Mouse (Mus musculus): ENCODE measurements around the gene Ccl9. TPM values are rescaled to one million over a fixed set of nuclear protein-coding genes. Genes with fewer than 3 reads are reported as not detected.

Gene Ccl9
- polyA plus RNA-seq, 1 experiment from 2014 or later = 6.0 TPM

DNA sequence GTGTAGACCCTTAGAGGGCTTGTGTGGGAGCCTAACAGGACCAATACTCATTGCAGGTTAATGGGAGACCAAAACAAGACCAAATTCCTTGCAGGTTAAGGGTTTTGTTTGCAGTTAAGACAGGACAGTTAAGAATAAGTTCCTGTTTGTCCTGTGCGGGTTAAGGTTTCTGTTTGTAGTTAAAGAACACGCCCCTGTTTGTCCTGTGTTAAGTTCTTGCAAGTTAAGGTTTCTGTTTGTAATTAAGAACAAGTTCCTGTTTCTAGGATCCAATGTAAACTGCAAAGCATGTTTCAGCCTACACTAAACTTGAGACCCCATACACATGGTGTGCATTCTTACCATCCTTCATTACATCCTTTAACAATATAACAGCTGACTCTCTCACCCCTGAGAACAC, 8.2 kb downstream of the Ccl9 start:
- H3K4me1 ChIP-seq (replicated peaks; ENCODE audit: control insufficient read depth, insufficient read depth, low read length) = no peaks in the 10 kb centered on the region
- H3K9me3 ChIP-seq (ENCODE audit: control insufficient read depth, low read length) = no peaks in the 10 kb centered on the region
- no peak overlapping the region for H3K9ac ChIP-seq (ENCODE audit: low read length)
- ATAC-seq (replicated peaks; ENCODE audit: low FRiP score, low TSS enrichment, low read depth) (no peak), DNase-seq (ENCODE audit: low spot score) (no peak)
- 76% methylated on average over 2 of the region's 2 CpGs for WGBS
- no peaks in the 10 kb centered on the region for H3K27me3 ChIP-seq (replicated peaks; ENCODE audit: control insufficient read depth, insufficient read depth, low read length)
- H3K4me3 ChIP-seq (ENCODE audit: low read depth, low read length) = no peak overlapping the region
- no peak overlapping the region for H3K4me2 ChIP-seq (ENCODE audit: low read length)
- H3K36me3 ChIP-seq (ENCODE audit: control insufficient read depth, insufficient read depth, low read length) = no peaks in the 10 kb centered on the region
- H3K27ac ChIP-seq (ENCODE audit: low read depth) = no peak overlapping the region

DNA sequence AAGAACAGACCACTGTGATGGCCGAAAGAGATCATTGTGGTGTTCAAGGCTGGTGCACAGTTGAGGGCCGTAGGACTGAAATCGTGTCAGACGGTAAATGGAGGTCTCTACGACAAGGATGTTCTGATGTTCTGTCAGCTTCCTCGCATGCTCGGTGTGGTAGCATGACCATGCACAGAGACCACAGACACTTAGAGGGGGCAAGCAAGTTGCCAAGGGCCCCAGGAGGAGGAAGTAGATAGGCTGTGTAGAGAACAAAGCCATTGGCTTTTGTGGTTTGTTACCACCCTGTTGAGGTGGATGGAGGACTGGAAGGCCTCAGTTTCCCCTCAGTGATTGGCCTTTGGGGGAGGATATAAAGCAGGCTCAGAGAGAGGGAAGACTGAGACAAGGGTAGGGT, 9.2 kb downstream of the Ccl9 start:
- no peak for ATAC-seq (replicated peaks; ENCODE audit: low FRiP score, low TSS enrichment, low read depth)

DNA sequence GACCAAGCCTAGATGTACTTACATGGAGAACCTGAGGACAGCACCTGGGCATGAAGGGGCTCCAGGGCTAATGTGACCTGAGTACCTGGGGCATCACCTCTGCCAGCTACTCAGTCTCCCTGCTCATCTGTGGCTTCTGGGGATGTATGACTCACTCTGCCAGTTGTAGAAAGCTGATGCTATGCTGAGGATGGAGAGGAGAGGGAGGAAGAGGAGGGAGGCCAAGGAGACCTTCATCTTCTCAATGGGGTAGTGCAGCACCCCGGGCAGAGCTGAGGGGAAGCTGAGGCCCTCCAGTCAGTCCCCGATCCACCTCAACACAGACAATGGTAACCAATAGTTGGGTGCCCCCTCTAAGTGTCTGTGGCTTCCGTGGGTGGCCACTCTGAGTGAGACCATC, 9.7 kb downstream of the Ccl9 start:
- DNase-seq (ENCODE audit: low spot score) (no peak), ATAC-seq (replicated peaks; ENCODE audit: low FRiP score, low TSS enrichment, low read depth) (no peak)
- Histone ChIP-seq H3K4me3 (ENCODE audit: low read depth, low read length) (no peak overlapping the region), H3K27ac (ENCODE audit: low read depth) (no peak overlapping the region), H3K4me1 (replicated peaks; ENCODE audit: control insufficient read depth, insufficient read depth, low read length) (no peaks in the 10 kb centered on the region), H3K36me3 (ENCODE audit: control insufficient read depth, insufficient read depth, low read length) (no peaks in the 10 kb centered on the region), H3K9me3 (ENCODE audit: control insufficient read depth, low read length) (no peaks in the 10 kb centered on the region), H3K9ac (ENCODE audit: low read length) (no peak overlapping the region), H3K27me3 (replicated peaks; ENCODE audit: control insufficient read depth, insufficient read depth, low read length) (no peaks in the 10 kb centered on the region), H3K4me2 (ENCODE audit: low read length) (no peak overlapping the region)
- 84% methylated on average over 3 of the region's 3 CpGs for WGBS

More for the DNA sequence above, 9.2 kb downstream of the Ccl9 start:
- no peaks in the 10 kb centered on the region for H3K9me3 ChIP-seq (ENCODE audit: control insufficient read depth, low read length)
- no peak overlapping the region for H3K4me3 ChIP-seq (ENCODE audit: low read depth, low read length)
- H3K4me2 ChIP-seq (ENCODE audit: low read length) = no peak overlapping the region
- no peaks in the 10 kb centered on the region for H3K4me1 ChIP-seq (replicated peaks; ENCODE audit: control insufficient read depth, insufficient read depth, low read length)
- H3K9ac ChIP-seq (ENCODE audit: low read length) = no peak overlapping the region
- H3K27me3 ChIP-seq (replicated peaks; ENCODE audit: control insufficient read depth, insufficient read depth, low read length) = no peaks in the 10 kb centered on the region
- no peaks in the 10 kb centered on the region for H3K36me3 ChIP-seq (ENCODE audit: control insufficient read depth, insufficient read depth, low read length)
- 91% methylated on average over 7 of the region's 7 CpGs for WGBS
- no peak overlapping the region for H3K27ac ChIP-seq (ENCODE audit: low read depth)
- DNase-seq (ENCODE audit: low spot score) = no peak

DNA sequence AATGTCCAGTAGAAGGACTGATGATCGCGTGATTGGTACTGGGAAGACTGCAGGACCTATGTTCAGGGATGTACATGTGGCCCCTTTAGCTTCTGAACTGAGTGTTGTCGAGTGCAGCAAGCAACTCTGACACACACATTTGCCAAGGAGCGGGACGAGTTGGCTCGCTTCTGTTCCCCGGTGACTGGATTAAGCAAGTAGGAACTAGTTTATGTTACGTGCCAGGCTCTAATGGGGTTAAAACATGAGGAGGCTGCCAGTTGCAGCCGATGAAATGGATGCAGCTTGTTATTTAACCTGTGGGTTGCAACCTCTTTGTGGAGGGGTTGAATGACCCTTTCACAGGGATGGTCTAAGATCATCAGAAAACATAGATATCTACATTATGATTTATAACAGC, 10.4 kb downstream of the Ccl9 start:
- H3K4me2 ChIP-seq (ENCODE audit: low read length) = no peak overlapping the region
- no peaks in the 10 kb centered on the region for H3K36me3 ChIP-seq (ENCODE audit: control insufficient read depth, insufficient read depth, low read length)
- no peak for ATAC-seq (replicated peaks; ENCODE audit: low FRiP score, low TSS enrichment, low read depth)
- no peak overlapping the region for H3K4me3 ChIP-seq (ENCODE audit: low read depth, low read length)
- H3K27me3 ChIP-seq (replicated peaks; ENCODE audit: control insufficient read depth, insufficient read depth, low read length) = no peaks in the 10 kb centered on the region
- H3K9me3 ChIP-seq (ENCODE audit: control insufficient read depth, low read length) = no peaks in the 10 kb centered on the region
- H3K9ac ChIP-seq (ENCODE audit: low read length) = no peak overlapping the region
- H3K4me1 ChIP-seq (replicated peaks; ENCODE audit: control insufficient read depth, insufficient read depth, low read length) = no peaks in the 10 kb centered on the region
- H3K27ac ChIP-seq (ENCODE audit: low read depth) = no peak overlapping the region
- DNase-seq (ENCODE audit: low spot score) = no peak
- 91% methylated on average over 9 of the region's 9 CpGs for WGBS

DNA sequence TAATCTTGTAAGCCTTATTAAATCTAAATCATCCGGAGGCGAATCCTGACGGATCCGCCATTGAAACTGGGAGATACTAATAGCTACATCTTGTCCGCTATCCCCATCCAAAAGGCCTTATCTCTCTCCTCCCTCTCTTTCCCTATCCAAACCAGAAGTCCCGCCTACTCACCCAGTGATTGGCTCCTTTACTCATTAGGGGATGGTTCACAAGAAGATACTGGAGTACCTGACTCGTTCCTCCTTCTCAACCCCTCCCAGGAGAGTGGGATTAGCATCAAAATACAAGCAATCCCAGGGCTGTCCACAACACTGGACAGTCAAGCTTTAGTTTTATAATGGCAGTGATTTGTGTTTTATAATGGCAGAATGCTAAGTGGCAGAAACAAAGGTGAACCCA, 11.1 kb downstream of the Ccl9 start:
- no peak overlapping the region for H3K4me2 ChIP-seq (ENCODE audit: low read length)
- H3K4me3 ChIP-seq (ENCODE audit: low read depth, low read length) = no peak overlapping the region
- H3K4me1 ChIP-seq (replicated peaks; ENCODE audit: control insufficient read depth, insufficient read depth, low read length) = no peaks in the 10 kb centered on the region
- DNase-seq (ENCODE audit: low spot score) = no peak
- WGBS = 72% methylated on average over 7 of the region's 7 CpGs
- no peak overlapping the region for H3K9ac ChIP-seq (ENCODE audit: low read length)
- no peaks in the 10 kb centered on the region for H3K36me3 ChIP-seq (ENCODE audit: control insufficient read depth, insufficient read depth, low read length)
- no peaks in the 10 kb centered on the region for H3K27me3 ChIP-seq (replicated peaks; ENCODE audit: control insufficient read depth, insufficient read depth, low read length)
- H3K9me3 ChIP-seq (ENCODE audit: control insufficient read depth, low read length) = no peaks in the 10 kb centered on the region
- H3K27ac ChIP-seq (ENCODE audit: low read depth) = no peak overlapping the region
- ATAC-seq (replicated peaks; ENCODE audit: low FRiP score, low TSS enrichment, low read depth) = no peak

DNA sequence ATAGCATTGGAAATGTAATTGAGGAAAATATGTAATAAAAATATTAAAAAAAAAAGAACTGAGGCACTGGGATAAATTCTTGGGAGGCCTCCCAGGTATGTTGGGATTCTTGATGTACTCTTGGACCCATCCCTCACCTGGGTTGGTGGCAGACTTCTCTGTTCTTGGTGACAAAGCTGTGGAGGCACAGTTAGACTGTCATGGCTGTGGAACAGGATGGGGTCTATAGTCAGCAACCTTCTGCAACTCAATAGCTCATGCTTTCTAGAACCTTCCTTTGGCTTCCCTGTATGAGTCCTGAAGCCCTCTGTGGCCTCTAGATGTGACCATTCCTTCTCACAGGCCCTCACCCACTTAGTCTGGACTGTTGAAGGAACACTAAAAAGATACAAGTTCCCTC, 11.8 kb downstream of the Ccl9 start:
- ATAC-seq (replicated peaks; ENCODE audit: low FRiP score, low TSS enrichment, low read depth) (no peak), DNase-seq (ENCODE audit: low spot score) (no peak)
- H3K9ac ChIP-seq (ENCODE audit: low read length) = no peak overlapping the region
- no peak overlapping the region for H3K4me2 ChIP-seq (ENCODE audit: low read length)
- H3K4me3 ChIP-seq (ENCODE audit: low read depth, low read length) = no peak overlapping the region
- no peaks in the 10 kb centered on the region for H3K36me3 ChIP-seq (ENCODE audit: control insufficient read depth, insufficient read depth, low read length)
- no peaks in the 10 kb centered on the region for H3K4me1 ChIP-seq (replicated peaks; ENCODE audit: control insufficient read depth, insufficient read depth, low read length)
- H3K27me3 ChIP-seq (replicated peaks; ENCODE audit: control insufficient read depth, insufficient read depth, low read length) = no peaks in the 10 kb centered on the region
- no peak overlapping the region for H3K27ac ChIP-seq (ENCODE audit: low read depth)
- H3K9me3 ChIP-seq (ENCODE audit: control insufficient read depth, low read length) = no peaks in the 10 kb centered on the region

DNA sequence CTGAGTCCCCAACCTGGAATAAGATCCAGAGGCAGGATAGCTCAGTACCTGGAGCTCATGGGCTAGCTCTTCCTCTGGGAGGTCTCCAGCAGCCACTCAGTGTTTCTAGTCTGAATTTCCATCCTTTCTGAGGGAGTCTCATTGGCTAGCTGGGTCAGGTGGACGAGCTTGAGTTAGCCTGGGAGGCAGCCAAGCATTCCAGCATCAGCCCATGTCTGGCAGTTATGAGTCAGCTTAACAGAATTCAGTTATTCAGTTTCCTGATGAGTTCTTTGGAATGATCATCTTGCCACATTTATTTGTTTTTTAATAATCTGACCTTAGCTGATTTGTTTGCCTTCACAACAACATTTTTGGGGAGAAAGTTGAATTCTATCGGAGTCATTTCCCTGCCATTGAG, 14.7 kb downstream of the Ccl9 start:
- no peak overlapping the region for H3K27ac ChIP-seq (ENCODE audit: low read depth)
- no peaks in the 10 kb centered on the region for H3K27me3 ChIP-seq (replicated peaks; ENCODE audit: control insufficient read depth, insufficient read depth, low read length)
- DNase-seq (ENCODE audit: low spot score) = no peak
- no peaks in the 10 kb centered on the region for H3K9me3 ChIP-seq (ENCODE audit: control insufficient read depth, low read length)
- no peak overlapping the region for H3K9ac ChIP-seq (ENCODE audit: low read length)
- H3K4me3 ChIP-seq (ENCODE audit: low read depth, low read length) = no peak overlapping the region
- WGBS = 61% methylated on average over 2 of the region's 2 CpGs
- H3K36me3 ChIP-seq (ENCODE audit: control insufficient read depth, insufficient read depth, low read length) = no peaks in the 10 kb centered on the region
- H3K4me1 ChIP-seq (replicated peaks; ENCODE audit: control insufficient read depth, insufficient read depth, low read length) = no peaks in the 10 kb centered on the region
- no peak for ATAC-seq (replicated peaks; ENCODE audit: low FRiP score, low TSS enrichment, low read depth)
- H3K4me2 ChIP-seq (ENCODE audit: low read length) = no peak overlapping the region

DNA sequence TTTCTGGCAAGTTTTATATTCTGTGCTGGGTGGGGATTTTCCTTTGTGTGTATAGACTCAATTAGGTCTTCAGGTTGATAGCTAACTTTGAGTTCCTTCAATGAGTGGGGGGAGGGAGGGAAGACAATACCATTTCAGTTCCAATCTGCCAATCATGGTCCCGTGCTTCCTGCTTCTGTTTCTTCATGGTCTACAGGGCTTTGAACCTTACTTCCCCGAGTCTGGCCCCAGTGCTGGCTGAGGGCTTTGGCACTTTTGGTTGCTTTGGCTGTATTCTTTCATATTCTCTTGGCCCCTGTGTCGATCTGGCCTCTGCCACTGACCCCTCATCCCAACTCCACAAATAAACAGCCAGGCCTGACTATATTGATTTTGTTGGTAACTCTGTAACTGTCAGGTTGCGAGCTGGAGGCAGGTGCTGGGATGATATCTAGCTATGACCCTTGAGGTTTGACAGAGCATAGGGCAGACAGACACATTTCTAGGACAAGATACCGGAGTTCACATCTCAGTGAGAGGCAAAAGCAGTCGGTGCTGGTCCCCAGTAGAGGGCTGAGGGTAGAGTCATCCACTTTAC, 16.0 kb downstream of the Ccl9 start:
- WGBS = 69% methylated on average over 6 of the region's 6 CpGs
- no peaks in the 10 kb centered on the region for H3K9me3 ChIP-seq (ENCODE audit: control insufficient read depth, low read length)
- no peak overlapping the region for H3K9ac ChIP-seq (ENCODE audit: low read length)
- DNase-seq (ENCODE audit: low spot score) (no peak), ATAC-seq (replicated peaks; ENCODE audit: low FRiP score, low TSS enrichment, low read depth) (no peak)
- H3K27me3 ChIP-seq (replicated peaks; ENCODE audit: control insufficient read depth, insufficient read depth, low read length) = no peaks in the 10 kb centered on the region
- no peak overlapping the region for H3K4me2 ChIP-seq (ENCODE audit: low read length)
- H3K36me3 ChIP-seq (ENCODE audit: control insufficient read depth, insufficient read depth, low read length) = no peaks in the 10 kb centered on the region
- no peak overlapping the region for H3K4me3 ChIP-seq (ENCODE audit: low read depth, low read length)
- H3K27ac ChIP-seq (ENCODE audit: low read depth) = no peak overlapping the region
- H3K4me1 ChIP-seq (replicated peaks; ENCODE audit: control insufficient read depth, insufficient read depth, low read length) = no peaks in the 10 kb centered on the region

DNA sequence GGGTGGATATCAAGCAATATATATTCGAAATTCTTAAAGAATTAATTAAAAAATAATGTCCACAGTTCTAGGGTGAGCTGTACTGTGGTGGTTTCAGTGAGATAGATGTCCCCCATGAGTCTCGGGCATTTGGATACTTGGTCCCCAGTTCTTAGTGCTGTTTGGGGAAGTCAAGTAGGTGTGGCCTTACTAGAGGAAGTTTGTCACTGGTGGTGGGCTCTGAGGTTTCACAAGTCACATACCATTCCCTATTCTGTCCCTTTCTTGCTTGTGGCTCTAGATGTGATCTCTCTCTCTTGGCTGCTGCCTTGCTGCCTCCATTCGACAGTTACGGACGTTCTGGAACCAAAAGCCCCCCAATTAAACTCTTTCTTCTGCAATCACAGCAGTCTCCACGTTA, 18.0 kb downstream of the Ccl9 start:
- Histone ChIP-seq H3K36me3 (ENCODE audit: control insufficient read depth, insufficient read depth, low read length) (no peaks in the 10 kb centered on the region), H3K27me3 (replicated peaks; ENCODE audit: control insufficient read depth, insufficient read depth, low read length) (no peaks in the 10 kb centered on the region), H3K9me3 (ENCODE audit: control insufficient read depth, low read length) (no peaks in the 10 kb centered on the region), H3K9ac (ENCODE audit: low read length) (no peak overlapping the region), H3K27ac (ENCODE audit: low read depth) (no peak overlapping the region), H3K4me1 (replicated peaks; ENCODE audit: control insufficient read depth, insufficient read depth, low read length) (peaks cover 8% of the 10 kb centered on the region; the same call in 1 of the 2 replicates), H3K4me3 (ENCODE audit: low read depth, low read length) (no peak overlapping the region), H3K4me2 (ENCODE audit: low read length) (no peak overlapping the region)
- WGBS = 85% methylated on average over 6 of the region's 6 CpGs
- DNase-seq (ENCODE audit: low spot score) (no peak), ATAC-seq (replicated peaks; ENCODE audit: low FRiP score, low TSS enrichment, low read depth) (no peak)
